Mouse (Mus musculus) layer of hippocampus, adult 9-11 months (tissue): ENCODE measurements around the gene Rps18.

Source experiments
- DNase-seq: peaks from one replicate; pipeline ENCODE4 v3.0.0; 2022

Rps18 gene

DNA sequence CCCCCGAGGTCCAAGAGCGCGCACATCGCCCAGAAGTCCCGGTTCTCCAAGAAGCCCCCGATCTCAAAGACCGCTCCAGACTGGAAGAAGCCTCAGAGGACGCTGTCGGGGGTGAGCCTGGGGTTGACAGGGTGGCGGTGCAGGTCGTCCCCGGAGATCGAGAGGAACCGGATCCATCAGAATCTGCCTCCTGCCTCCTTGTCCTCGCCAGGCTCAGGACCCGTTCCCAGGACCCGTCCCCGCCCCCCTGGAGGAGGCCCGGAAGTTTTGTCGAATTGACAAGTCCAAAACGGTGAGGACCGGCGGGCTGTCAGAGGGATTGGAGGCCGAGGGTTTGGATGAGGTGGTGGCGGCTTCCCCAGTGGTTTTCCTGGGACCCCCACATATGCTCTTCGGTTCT is 14.8 kb downstream of the Rps18 start:
- DNase-seq, result no peak

DNA sequence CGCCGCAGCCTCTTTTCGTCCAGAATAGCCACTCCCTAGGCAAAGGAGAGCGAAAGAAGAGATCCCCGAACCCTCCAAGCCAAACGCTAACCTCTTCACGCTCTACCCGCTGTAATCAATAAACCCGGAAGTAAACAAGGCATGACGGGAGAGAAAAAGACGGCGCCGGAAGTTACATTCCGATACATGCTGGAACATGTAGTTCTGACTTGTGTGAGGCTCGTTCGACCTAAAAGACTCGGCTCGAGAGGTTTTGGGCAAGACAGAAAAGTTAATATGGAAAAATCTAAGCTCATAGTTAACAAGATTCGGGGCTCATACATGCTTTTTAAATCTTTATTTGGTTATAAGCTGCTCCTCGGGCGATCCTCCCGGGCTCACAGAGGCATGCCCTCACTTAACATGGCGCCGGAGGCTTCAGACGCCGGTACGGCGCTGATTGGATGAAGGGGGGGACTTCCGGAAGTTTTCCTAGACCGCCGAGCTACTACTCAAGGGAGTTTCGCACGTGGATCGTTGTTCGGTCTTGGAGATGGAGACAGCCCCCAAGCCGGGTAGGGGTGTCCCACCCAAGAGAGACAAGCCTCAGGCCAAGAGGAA is 15.5 kb downstream of the Rps18 start, which contains the start of the genes Pfdn6 and Wdr46:
Gene Pfdn6, minus strand, starts transcription at position 138 of the 600 bp plus-strand sequence.
Gene Wdr46, plus strand, starts transcription at position 455 of the 600 bp plus-strand sequence.
- DNase-seq, result peak; percentile 89

DNA sequence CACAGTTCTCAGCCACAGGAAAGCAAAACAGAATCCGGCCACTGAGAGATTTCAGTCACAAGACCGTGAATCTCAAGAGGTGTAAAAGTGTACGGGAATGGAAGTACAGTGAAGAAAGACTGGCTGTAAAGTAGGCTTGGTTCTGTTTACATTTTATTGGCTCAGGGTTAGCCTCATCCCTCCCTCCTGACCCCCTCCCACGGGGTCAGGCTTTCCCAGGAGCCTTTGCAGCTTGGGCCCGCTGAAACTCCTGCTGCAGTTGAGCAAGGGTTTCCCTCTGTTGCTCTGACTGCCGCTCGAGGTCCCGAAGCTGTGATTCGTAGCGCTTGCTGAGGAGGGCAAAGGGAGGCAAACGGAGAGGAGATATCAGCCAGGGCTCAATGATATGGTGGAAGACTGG is 17.0 kb downstream of the Rps18 start:
- no peak for DNase-seq

DNA sequence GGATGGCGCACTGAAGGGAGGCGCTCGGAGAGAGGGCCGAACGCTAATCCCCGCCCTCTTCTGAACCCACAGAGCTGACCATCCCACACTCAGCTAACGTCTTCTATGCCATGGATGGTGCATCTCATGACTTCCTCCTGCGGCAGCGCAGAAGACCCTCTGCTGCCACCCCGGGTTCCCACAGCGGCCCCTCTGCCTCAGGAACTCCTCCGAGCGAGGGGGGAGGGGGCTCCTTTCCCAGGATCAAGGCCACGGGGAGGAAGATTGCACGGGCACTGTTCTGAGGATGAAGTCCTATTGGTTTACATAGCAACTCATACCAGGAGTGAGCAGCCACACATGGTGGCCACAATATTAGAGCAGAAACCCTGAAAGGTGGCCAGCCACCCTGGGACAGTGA is 18.8 kb downstream of the Rps18 start:
- no peak for DNase-seq

DNA sequence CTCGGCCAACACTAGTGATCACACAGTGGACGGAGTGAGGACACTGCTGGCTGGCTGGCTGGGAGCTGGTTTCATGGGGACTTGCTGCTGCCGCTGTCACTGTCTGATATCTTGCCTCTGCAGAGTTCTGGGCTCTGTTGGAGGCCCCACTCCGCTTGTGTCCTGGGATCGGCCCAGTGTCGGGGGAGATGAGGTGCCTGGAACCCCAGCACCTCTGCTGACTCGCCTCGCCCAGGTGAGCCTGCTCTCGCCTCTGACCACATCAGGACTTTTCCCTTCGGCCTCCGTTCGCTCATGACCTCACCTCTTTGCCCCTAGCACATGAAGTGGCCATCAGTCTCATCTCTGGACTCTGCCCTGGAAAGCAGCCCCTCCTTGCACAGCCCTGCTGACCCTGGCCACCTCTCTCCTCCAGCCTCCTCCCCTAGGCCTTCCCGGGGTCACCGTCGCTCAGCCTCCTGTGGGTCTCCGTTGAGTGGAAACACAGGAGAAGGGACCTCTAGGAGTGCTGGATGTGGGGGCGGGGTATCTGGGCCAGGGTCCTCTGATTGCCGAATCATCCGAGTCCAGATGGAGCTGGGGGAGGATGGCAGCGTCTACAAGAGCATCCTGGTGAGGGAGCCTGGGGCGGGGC is 20.3 kb downstream of the Rps18 start:
- DNase-seq, result no peak

DNA sequence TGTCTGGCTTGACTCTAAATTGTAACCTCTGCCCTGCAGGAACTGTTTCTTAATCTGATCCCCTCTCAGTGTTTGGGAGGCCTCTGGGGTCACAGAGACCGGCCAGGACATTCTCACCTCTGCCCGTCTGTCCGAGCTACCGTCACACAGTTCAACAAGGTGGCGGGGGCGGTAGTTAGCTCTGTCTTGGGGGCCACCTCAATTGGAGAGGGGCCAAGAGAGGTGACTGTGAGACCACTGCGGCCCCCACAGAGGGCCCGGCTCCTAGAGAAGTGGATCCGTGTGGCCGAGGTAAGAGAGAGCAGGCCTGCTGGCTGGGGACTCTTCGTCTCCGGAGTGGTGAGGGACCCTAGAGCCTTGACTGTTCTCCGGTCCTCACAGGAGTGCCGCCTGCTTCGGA is 22.8 kb downstream of the Rps18 start:
- DNase-seq, result no peak

DNA sequence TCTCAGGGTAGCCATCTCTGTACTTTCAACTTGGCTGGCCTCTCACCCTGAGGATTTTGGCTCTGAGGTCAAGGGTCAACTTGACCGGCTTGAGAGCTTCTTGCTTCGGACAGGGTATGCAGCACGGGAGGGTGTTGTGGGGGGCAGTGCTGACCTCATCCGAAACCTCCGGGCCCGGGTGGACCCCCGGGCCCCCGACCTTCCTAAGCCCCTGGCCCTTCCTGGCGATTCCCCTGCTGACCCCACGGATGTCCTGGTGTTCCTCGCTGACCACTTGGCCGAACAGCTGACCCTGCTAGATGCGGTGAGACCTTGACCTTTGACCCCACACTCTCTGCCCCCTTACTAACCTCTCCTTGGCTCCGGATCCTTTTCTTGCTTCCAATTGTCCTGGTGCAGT is 23.4 kb downstream of the Rps18 start:
- no peak for DNase-seq

DNA sequence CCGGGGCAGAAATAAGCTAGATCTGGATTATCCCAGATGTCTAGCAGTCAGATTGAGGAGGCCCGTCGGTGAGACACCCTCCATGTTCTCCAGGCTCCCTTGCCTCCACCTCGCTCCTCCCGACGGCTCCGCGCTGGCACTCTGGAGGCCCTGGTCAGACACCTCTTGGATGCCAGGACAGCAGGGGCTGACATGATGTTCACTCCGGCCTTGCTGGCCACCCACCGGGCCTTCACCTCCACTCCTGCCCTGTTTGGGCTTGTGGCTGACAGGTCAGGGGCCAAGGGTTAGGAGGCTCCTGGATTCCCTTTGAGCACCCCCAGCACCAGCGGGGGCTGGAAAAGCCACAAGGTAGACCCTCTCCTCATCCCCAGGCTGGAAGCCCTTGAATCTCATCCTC is 23.9 kb downstream of the Rps18 start:
- DNase-seq, result no peak

DNA sequence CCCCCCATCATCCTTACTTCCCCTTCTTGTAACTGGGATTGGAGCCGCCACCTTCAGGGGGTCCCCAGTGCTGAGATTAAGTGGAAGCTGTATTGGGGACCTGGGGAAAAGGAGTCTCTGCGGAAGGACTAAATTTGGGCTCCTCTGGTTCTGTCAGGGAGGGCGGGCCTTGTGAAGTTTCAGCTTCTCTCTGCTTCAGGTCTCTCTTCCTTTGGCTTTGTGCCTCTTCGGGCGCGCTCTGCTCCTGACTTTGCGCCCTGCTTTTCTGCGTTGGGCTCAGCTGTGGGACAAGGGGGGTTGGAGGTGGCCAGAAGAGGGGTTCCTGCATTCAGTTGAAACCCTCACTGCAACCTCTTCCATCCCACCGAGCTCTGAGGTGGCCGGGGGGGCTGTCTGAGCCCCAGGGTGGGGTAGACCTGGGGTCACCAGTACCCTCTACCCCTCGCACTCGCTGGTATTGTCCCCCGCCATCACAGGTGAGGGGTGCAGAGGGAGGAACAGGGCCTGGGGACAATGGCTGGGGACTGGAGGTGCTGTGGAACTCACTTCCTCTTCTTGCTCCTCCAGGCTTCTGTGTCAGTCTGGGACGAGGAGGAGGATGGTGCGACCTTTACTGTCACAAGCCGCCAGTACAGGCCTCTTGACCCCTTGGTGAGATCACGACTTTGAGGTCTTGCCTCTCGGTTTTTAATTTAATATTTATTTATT is 24.5 kb downstream of the Rps18 start:
- DNase-seq, result no peak

DNA sequence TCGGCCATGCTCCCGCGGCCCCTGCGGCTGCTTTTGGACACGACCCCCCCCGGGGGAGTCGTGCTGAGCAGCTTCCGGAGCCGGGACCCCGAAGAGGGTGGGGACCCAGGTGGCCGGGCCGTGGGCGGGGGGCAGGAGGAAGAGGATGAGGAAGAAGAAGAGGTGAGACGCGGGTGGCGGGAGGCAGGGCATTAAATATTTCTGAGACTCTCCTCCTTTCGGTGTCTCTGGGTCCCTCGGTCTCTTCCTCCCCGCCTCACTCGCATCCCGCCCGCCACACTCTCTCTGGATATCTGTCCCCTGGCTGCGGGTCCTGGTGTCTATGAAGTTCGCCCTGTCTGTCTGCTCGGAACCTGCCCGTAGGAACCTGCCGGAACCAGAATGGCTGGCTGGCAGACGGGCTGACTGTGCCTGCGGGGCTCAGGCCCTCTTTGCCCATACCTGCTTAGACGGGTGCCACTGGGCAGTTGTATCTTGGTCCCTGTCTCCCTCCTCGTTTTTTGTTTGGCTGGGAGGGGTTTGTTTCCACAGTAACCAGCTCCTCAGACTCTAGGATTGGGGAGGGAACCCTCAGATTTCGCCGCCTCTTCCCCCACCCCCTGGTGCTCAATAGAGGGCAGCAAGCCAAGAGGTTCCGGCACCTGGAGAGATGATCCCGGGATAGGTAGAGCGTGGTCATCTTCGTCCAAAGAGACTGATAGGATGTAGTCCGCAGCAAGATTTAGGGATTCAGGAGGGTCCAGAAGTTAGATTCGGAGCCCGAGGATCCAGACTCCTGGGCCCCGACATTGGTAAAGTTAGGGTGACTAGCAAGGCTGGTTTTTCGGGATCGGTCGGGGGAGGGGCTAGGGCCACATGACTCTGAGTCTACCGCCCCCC is 25.3 kb downstream of the Rps18 start:
- DNase-seq, result peak; percentile 82

DNA sequence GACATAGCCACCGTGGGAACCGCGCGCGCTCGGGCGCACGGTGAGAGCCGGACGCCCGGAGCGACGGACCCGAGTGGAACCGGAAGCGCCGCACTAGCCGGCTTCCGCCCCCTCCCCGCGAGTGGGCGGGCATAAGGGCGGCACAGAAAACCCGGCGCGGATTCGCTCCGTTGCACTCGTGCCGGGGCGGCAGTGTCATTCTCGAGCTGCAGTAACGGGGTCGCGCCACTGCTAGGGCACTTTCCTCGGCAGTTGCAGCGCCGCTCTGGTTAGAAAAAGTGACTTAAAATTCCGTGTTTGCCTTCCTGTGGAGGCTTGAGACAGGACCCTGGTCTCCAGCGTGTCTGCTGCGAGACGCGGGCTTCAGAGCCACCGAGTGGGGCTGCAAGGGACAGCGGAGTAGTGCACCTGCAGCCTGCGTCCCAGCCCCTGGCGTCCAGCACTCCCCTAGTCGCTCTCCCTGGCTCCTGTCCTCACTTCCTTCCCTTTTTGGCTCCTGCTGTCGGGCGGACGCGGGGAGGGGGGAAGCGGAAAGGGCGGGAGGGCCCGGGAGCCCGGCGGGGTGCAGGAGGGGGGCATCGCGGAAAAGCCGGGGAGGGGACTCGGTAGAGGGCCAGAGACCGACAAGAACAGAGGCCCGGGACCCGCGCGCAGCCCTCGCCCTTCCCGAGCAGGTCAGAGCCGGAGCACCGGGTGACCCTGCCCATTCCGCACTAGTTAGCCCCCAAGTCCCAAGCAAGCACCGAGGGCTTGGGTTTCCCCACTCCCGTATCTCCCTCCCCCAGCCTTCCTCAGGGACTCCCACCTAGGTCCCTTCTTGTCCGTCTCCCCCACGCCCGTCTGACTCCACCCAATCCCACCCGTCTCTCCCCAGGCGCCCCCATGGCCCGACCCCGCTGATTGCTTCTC is 26.2 kb downstream of the Rps18 start, which contains the start of gene Rgl2:
Gene Rgl2, plus strand, starts transcription at position 173 of the 909 bp plus-strand sequence.
- DNase-seq, result peak; percentile 90

DNA sequence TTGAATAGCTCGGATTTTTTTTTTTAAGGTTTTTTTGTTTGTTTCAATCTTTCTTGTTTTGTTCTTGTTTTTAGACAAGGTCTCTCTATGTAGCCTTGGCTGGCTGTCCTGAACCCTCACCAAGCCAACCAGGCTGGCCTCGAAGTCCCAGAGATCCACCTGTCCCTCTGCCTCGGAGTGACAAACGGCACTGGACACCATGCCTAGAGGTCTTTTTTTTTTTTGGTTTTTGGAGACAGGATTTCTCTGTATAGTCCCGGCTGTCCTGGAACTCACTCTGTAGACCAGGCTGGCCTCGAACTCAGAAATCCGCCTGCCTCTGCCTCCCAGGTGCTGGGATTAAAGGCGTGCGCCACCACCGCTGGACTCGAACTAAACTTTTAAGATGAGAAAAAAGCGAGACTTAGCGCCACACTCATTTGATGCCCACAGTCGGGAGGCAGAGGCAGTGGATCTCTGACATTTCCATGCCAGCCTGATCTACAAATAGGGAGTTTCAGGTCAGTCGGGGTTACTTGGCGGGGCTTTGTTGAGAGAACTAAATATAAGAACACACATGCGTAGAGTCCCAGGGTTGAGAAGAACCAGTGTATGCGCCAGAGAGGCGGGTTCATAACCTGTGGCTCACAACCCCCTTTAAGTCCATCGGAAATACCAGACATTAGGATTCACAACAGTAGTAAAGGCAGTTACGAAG is 27.4 kb downstream of the Rps18 start:
- DNase-seq, result no peak

DNA sequence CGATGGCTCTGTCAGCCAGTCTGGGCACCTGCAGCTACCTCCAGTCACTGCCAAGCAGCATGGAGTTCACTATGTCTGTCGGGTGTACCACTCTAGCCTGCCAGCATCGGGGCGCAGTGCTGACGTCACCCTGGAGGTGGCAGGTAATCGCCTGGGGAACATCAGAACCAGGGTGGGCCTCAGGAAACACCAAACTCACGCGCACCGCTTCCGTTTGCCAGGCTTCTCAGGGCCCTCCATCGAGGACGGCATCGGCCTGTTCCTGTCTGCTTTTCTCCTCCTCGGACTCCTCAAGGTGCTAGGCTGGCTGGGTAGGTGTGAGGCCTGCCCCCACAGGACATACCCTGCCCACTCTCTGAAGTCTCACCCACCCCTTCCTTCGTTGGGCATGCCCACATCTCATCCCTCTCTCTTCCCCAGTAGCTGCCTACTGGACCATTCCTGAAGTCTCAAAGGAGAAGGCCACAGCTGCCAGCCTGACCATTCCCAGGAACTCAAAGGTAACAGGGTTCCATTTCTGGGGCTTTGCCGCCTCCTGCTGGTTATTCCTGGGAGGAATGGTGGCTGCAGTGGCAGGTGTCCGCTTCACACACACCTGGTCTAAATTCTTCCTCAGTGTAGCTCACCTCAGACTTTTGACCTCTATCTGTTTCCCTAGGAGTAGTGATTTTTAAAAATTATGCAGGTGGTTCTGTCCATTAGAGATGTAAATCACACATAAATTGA is 29.4 kb downstream of the Rps18 start:
- no peak for DNase-seq

DNA sequence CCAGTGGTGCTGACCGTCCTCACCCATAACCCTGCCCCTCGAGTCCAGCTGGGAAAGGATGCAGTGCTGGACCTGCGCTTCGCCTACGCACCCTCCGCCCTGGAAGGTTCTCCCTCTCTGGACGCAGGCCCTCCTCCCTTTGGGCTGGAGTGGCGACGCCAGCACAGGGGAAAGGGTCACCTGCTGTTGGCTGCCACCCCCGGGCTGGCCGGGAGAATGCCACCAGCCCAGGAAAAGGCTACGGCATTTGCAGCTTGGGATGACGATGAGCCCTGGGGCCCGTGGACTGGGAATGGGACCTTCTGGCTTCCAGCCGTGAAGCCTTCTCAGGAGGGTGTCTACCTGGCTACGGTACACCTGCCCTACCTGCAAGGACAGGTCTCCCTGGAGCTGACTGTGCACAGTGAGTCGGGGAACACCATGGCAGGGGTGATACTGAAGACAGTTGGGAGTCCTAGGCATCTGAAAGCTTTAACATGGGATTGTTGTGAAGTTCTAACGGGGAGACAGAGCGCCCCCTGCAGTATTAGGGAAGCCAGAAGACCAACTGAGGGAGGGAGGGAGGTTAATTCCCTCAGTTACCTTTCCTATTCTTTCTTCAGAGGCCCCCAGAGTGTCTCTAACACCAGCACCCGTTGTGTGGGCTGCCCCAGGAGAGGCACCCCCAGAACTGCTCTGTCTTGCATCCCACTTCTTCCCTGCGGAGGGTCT is 30.2 kb downstream of the Rps18 start:
- no peak for DNase-seq

DNA sequence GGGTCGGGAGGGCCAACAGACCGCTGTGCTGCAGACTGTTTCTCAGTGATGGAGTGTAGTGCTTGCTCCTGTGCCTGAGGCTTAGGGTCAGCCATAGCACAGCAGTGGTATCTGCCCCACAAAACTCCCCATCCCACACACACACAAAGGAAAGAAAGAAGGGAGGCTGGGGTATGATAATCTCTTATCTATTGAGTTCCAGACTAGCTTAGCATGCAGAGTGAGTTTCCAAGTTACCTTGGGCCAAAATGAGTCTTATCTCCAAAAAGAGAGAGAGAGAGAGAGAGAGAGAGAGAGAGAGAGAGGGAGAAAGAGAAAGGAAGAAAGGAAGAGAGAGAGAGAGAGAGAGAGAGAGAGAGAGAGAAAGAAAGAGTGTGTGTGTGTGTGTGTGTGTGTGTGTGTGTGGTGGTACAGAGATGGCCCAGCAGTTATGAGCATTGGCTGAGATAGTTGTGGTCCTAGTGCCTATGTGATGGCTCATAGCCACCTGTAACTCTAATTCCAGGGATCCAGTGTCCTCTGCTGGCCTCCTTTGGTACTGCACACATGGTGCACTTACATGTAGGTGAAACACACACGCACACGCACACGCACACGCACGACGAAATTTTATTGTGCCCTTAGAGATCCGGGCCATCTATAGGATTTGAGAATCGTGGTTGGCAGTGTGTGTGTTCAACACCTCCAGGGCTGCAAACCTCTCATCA is 31.1 kb downstream of the Rps18 start:
- DNase-seq, result no peak

DNA sequence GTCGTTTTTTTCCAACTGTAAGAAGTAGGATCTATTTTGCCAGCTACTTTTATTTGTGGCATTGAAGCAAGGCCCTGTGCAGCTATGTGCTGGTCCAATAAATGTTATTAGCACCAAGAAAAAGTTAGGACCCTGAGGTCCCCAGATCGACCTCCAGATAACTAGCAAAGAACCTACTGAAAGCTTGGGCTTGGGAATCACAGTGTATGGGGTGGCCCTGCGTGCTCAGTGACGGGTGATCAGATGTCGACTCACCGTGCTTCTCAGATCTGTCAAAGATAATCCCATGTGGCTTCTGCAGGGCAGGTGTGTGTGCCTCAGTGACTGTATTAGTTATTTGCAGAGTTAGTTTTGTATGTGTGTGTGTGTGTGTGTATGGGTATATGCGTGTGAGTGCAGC is 34.4 kb downstream of the Rps18 start:
- no peak for DNase-seq

DNA sequence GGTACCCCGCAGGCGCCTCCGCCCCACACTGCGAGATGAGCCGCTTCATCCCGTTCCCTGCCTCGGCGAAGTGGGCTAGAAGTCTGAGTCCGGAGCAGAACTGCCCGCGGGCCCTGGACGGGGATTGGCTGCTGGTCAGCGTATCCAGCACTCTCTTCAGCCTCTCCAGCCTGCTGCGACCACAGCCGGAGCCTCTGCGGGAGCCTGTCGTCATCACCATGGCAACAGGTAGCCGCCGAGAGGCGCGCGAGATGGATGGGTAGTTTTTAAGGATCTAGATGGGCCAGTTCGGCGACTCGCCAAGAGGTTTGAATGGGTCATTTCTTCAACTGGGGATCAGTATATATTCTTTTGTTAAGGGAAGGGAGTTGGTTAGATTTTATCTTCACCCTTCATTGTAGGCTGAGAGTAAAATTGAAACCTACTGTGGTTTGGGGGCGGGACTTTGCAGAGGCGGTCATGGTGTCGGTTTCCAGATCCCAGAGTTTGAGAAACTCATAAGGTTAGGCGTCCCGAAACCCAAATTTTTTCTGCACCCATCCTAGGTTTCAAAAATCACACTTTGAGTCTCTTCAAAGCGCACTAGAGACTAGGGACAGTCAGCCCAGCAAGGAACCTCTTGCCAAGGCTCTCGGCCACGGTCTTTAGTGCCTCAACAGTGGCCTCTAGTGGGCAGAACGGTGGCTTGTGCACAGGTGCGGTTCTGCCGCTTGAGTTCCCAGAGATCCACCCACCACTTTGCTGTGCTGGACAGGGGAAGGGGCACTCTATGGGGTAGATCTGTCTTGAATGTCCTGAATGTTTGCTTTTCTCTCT is 35.3 kb downstream of the Rps18 start:
- no peak for DNase-seq
